Mouse (Mus musculus) bone marrow macrophage, adult 2 months (primary cell): Measurements from ENCODE around the gene Ttll10. TPM values are rescaled to one million over a fixed set of nuclear protein-coding genes. Genes with fewer than 3 reads are reported as not detected.

Experiments used
- H3K27ac ChIP-seq: 2 replicates; pipeline ENCODE4 v1.5.1; 2012; ENCODE audit warnings: low read depth, low read length; ENCODE audit not compliant: insufficient read depth
- H3K4me1 ChIP-seq: 2 replicates; pipeline ENCODE4 v1.6.1; 2012; ENCODE audit warnings: low read length; ENCODE audit not compliant: control insufficient read depth, insufficient read depth
- H3K4me3 ChIP-seq: 2 replicates; pipeline ENCODE4 v1.5.1; 2012; ENCODE audit warnings: mild to moderate bottlenecking, low read length, moderate library complexity; ENCODE audit not compliant: insufficient read depth
- CTCF ChIP-seq: IDR thresholded peaks from 2 replicates; pipeline ENCODE4 v1.5.1; 2012; ENCODE audit warnings: low read depth, mild to moderate bottlenecking, low read length, moderate library complexity
- POLR2A ChIP-seq: IDR thresholded peaks from 2 replicates; pipeline ENCODE4 v1.6.1; 2012; ENCODE audit warnings: mild to moderate bottlenecking, low read depth, low read length, borderline replicate concordance
- polyA plus RNA-seq: library from polyadenylated mRNA; stranded (reverse); fragments of >200 nt; gene quantifications from 2 replicates; pipeline ENCODE4 v1.2.4, GENCODE M21; 2012; ENCODE audit not compliant: missing spikeins, insufficient read depth, insufficient read length

Ttll10 gene
- polyA plus RNA-seq, 1 experiment = not detected

DNA sequence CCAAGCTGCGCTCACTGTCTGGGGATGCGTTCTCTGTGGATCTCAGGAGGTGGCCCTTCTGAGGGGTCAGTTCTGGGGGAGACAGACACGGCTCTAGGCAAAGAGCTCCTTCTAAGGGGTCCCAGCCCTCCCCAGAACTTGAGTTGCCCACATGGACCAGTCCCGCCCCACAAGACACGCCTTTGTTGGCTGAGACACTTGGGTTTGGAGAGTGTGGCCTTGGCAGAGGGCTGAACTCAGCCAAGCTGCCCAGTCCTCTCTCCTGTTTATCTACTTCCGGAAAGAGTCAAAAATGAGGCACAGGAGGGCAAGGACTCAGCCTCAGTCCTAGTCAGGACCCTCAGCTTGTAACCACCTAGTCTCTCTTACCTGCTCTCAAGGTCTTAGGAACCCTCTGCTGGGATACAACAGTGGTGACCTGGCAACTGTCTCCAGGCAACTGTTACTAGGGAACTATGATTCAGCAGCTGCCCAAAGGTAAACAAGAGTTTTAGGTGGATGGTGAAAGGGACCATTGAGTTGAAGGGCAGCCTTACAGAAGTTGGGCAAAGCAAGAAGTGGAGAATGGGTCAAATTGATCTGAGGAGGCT is 8.7 kb downstream of the Ttll10 start:
- TF ChIP-seq CTCF = no peak
- no peak for TF ChIP-seq POLR2A
- Histone ChIP-seq H3K27ac (no peak overlapping the region), H3K4me1 (no peaks in the 10 kb centered on the region)

DNA sequence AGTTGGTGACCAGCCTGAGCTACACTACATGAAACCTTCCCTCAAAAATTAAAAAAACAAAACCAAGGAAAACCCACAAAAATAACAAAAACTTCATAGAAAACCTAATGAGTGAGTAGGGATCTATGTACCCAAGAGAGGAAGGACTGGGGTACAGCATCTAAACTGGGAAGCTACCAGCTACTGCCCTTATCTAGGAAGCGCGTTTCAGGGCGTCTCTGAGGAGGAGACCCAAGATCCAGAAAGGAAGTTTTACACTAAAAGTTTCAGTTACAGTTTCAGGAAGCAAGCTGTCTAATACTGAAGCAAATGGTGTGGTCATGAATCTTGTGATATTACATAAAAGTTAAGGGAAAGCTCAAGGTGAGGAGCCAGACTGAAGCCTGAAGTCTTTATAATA is 9.4 kb downstream of the Ttll10 start:
- TF ChIP-seq CTCF = no peak
- TF ChIP-seq POLR2A = no peak
- H3K27ac ChIP-seq = no peak overlapping the region
- no peak overlapping the region for H3K4me3 ChIP-seq
- no peaks in the 10 kb centered on the region for H3K4me1 ChIP-seq

More for the DNA sequence above, 8.7 kb downstream of the Ttll10 start:
- no peak overlapping the region for H3K4me3 ChIP-seq

DNA sequence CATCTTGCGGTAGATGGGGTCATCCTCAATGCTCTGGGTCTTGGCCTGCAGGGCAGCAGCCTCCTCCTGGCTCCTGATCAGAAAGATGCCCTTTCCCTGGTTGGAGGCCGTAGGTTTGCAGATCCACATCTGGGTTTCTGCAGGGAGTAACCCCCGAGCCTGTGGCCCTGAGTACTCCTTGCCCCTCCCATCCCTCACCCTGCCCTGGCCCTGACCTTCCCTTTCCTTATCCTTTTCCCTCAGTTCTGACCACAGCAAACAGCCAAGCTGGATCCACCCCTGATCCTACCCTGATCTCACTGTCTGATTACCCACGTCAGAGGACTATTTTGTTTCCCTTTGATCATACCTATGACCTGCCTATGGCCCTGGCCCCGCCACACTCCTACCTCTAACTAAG is 14.5 kb downstream of the Ttll10 start:
- Histone ChIP-seq H3K27ac (no peak overlapping the region), H3K4me3 (no peak overlapping the region), H3K4me1 (no peaks in the 10 kb centered on the region)
- no peak for TF ChIP-seq CTCF
- no peak for TF ChIP-seq POLR2A

DNA sequence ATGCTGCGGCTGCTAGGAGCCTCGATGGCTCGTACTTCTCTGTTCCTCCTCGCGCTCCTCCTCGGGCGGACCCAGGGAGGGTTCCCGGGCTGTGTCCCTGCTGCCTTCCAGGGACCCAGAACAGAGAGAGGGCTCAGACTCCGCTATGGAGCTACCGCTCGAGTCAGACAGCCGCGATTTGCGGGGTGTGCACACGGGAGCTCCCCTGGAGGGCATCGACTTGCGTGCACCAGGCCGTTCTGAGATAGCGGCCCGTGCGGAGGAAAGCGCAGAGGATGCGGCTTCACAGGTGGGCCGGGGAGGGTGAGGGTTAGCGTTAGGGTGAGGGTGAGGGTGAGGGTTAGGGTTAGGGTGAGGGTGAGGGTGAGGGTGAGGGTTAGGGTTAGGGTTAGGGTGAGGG is 24.3 kb downstream of the Ttll10 start:
- H3K4me3 ChIP-seq = peak overlapping the region; percentile 15; the same call in 1 of the 2 replicates
- TF ChIP-seq POLR2A (no peak), CTCF (no peak)

DNA sequence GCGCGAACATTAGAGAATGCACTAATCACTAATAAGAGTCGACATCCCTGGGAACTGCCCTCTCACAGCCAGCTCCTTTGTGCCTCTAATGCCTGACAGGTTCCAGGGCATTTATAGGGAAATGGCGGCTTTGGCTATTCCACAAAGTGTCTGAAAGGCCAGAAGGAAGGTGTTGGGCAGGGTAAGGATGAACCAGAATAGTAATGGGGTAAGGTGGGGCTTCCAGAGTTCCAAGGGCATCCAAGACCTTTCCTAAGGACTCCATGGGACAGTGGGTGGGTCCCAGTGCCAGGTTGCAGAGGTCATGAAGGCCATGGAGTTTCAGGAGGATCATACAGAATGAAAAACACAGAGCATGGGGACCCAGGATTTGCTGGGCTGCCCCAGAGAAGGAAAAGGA is 24.9 kb downstream of the Ttll10 start:
- TF ChIP-seq POLR2A (no peak), CTCF (no peak)
- no peak overlapping the region for H3K4me3 ChIP-seq
- no peak overlapping the region for H3K27ac ChIP-seq
- H3K4me1 ChIP-seq = peaks cover 20% of the 10 kb centered on the region

More for the DNA sequence above, 24.3 kb downstream of the Ttll10 start:
- H3K27ac ChIP-seq = no peak overlapping the region
- H3K4me1 ChIP-seq = peaks cover 20% of the 10 kb centered on the region

DNA sequence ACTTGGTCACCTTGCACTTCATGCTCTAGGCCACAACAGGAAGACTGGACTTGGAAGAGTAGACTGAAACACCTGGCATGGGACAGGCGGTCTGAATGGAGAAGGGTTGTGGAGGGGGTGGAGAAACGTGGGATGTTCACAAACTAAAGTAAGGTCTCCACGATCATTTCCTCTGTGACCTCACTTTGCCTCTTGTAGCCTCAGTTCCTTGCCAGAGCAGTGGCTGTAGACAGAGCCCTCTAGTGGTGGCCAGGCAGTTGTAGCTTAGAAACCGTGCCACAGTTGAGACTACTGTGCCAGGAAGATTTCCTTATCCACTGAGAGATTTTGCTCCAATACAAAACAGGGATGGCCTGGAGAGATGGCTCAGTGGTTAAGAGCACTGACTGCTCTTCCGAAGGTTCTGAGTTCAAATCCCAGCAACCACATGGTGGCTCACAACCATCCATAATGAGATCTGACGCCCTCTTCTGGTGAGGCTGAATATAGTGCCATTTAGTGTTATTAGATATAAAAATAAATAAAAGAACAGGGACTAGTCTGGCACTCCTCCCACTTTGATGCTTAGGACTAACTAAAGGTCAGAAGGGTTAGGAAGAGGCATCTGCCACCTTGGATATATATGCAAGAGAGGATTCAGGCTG is 25.6 kb downstream of the Ttll10 start:
- Histone ChIP-seq H3K27ac (no peak overlapping the region), H3K4me3 (no peak overlapping the region), H3K4me1 (peaks cover 20% of the 10 kb centered on the region)
- TF ChIP-seq POLR2A = no peak
- TF ChIP-seq CTCF = peak; percentile 87

DNA sequence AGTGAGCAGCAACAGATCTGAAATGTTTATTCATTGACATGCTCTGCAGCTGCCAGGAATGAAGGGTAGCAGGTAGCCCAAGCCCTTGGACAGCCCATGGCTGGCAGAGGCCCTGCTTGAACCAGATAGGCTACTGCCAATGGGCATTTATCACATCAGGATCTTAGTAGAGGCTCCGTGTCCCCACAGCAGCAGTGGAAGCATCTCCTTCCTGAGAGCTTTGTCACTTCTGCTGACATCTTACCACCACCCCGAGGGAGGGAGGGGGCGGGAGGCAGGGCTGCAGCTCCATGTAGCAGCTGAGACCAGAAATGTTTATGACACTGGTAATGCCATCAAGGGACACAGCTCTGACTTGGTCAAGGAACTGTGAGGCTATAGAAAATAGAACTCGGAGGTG is 26.4 kb downstream of the Ttll10 start:
- TF ChIP-seq CTCF (no peak), POLR2A (no peak)
- no peak overlapping the region for H3K4me3 ChIP-seq
- peaks cover 20% of the 10 kb centered on the region for H3K4me1 ChIP-seq
- no peak overlapping the region for H3K27ac ChIP-seq

DNA sequence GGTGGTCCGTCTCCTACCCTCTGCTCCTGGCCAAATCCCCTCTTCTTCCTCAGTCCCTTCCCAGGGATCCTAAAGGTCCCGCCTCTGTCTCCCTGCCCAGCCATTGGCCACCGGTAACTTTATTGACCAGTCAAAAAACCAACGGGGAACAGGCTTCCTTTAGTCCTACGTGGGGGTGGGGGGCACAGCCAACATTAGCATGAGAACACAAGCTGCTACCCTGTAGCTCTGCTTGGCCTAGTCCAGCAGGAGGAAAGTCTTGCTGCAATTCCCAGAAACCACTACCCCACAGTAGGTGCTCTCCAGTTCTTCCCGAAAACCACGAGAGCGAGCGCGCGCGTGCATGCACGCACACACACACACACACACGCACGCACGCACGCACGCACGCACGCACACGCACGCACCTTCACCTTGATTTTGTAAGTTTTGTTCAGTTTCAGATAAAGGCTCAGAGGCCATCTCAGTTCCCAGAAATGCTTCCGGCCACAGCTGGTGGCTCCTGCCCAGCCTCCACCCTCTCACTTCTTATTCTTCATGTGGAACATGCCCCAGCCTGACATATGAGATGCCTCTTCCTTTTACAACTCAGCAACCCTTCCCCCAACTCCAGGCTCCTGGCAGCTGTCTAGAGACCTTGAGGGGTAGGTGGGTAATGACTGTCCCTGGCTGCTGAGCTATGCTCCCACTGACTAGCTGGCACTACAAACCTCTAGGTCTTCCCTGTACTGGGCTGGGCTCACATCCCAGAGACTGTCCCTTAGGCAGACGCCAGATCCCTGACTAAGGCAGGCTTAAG is 27.4 kb downstream of the Ttll10 start:
- Histone ChIP-seq H3K4me1 (peaks cover 20% of the 10 kb centered on the region), H3K27ac (peak overlapping the region; percentile 63)
- TF ChIP-seq CTCF (no peak), POLR2A (no peak)

DNA sequence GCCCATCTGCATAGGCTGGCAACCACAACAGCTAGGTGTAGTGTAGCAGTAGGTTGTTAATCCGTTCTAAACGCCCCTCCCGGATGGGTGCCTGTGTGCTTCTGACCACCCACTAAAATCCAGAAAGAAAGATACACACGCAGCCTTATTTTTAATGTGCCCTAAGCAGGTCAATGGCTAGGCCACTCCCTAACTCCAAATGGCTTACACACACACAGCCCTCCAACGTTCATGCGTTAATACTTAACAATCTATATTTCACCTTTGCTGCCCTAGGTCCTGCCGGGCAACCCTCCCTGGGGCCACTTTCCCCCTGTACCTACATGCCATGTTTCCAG is 28.0 kb downstream of the Ttll10 start:
- peaks cover 22% of the 10 kb centered on the region for H3K4me1 ChIP-seq
- H3K4me3 ChIP-seq = peak overlapping the region; percentile 40; the same call in 1 of the 2 replicates
- H3K27ac ChIP-seq = peak overlapping the region; percentile 63; the same call in 1 of the 2 replicates
- no peak for TF ChIP-seq POLR2A
- no peak for TF ChIP-seq CTCF

More for the DNA sequence above, 27.4 kb downstream of the Ttll10 start:
- peak overlapping the region; percentile 40 for H3K4me3 ChIP-seq

DNA sequence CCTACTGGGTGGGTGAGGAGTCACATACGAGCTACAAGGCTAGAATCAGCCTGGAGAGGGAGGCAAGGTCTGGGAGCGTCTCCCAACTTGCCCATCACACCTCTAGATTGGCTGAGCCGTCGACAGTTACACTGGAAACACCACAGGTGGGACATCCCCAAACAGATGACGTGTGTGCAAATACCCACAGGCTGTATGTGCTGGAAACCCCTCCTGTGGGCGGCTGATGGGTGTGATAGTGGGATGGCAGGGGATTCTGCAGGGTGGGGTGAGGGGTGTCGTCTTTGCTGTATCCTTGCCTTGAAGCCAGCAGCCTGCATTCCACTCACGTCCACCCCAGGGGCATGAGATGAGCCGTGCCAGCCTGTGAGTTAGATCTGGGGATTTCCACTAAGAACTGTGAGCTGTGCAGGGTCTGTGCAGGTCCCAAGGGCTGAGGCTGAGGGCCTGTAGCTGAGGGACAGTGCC is 28.5 kb downstream of the Ttll10 start:
- Histone ChIP-seq H3K27ac (no peak overlapping the region), H3K4me3 (no peak overlapping the region), H3K4me1 (peaks cover 27% of the 10 kb centered on the region)
- no peak for TF ChIP-seq POLR2A
- no peak for TF ChIP-seq CTCF
